Mouse (Mus musculus) forebrain, embryonic 11.5 days (tissue): ENCODE data around the gene Phf20. TPM values are rescaled to one million over a fixed set of nuclear protein-coding genes. Genes with fewer than 3 reads are reported as not detected.
"Not testable (repeated sequence)": the region's sequence is repeated elsewhere in the genome, so short reads cannot be mapped to it uniquely, and the experiment has no call there.

ENCODE experiments used
- ATAC-seq: fragments of 200-750 bp; cut with Nextera tagmentation; replicated peaks from 2 replicates; pipeline ENCODE4 v1.8.0; 2017; ENCODE audit warnings: moderate TSS enrichment; ENCODE audit not compliant: low FRiP score
- DNase-seq: peaks from one replicate; pipeline ENCODE4 v3.0.0-alpha.2; 2017; ENCODE audit warnings: low spot score
- H3K27ac ChIP-seq: fragments of 300-500 bp; sonication (generic); 2 replicates; pipeline ENCODE4 v1.5.1; 2014; ENCODE audit warnings: low read depth, low read length
- H3K27me3 ChIP-seq: fragments of 300-500 bp; sonication (generic); 2 replicates; pipeline ENCODE4 v1.6.1; 2014; ENCODE audit warnings: mild to moderate bottlenecking, low read length, mixed read lengths; ENCODE audit not compliant: control insufficient read depth, insufficient read depth
- H3K36me3 ChIP-seq: fragments of 300-500 bp; sonication (generic); 2 replicates; pipeline ENCODE4 v1.6.1; 2014; ENCODE audit warnings: mild to moderate bottlenecking, low read length, moderate library complexity, mixed read lengths; ENCODE audit not compliant: control insufficient read depth, insufficient read depth
- H3K4me1 ChIP-seq: fragments of 300-500 bp; sonication (generic); replicated peaks from 2 replicates; pipeline ENCODE4 v1.6.1; 2014; ENCODE audit warnings: low read length, mixed read lengths; ENCODE audit not compliant: control insufficient read depth, insufficient read depth
- H3K4me2 ChIP-seq: fragments of 300-500 bp; sonication (generic); 2 replicates; pipeline ENCODE4 v1.6.1; 2014; ENCODE audit warnings: low read depth, mild to moderate bottlenecking, low read length, moderate library complexity, mixed read lengths; ENCODE audit not compliant: severe bottlenecking
- H3K4me3 ChIP-seq: fragments of 300-500 bp; sonication (generic); 2 replicates; pipeline ENCODE4 v1.5.1; 2014; ENCODE audit warnings: low read depth, low read length
- H3K9ac ChIP-seq: fragments of 300-500 bp; sonication (generic); 2 replicates; pipeline ENCODE4 v1.6.1; 2014; ENCODE audit warnings: low read length
- H3K9me3 ChIP-seq: fragments of 300-500 bp; sonication (generic); 2 replicates; pipeline ENCODE4 v1.6.1; 2016; ENCODE audit warnings: low read length, mixed read lengths; ENCODE audit not compliant: control insufficient read depth
- WGBS: fragments of 180-500 bp; shearing (Covaris S2); extraction: QIAGEN DNeasy Blood & Tissue Kit; methylation state at CpG from one replicate; pipeline ENCODE4 v1.1.7; 2014; 5-methylcytosine and 5-hydroxymethylcytosine counted together
- polyA plus RNA-seq: library from polyadenylated mRNA; unstranded; fragments of >200 nt; fragmentation: Nextera tagmentation; extraction: Ambion mirVana; gene quantifications from 2 replicates; pipeline ENCODE4 v1.2.1, GENCODE M21; 2014

The Phf20 gene
- polyA plus RNA-seq, 1 experiment from 2014 or later, result 92.9 TPM

DNA sequence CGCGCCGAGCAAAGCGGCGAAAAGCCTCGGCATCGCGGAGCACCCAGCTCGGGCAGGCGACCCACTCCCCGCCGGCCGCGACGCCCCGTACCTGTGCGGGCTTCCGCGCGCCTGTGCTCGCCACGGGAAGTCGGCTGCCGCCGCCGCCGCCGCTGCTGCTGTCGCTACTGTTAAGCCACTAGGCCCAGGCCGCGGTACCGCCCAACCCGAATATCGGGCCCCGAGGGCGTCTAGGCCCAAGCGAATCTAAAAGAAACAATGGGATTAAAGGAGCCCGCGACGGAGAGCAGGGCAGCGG lies 16.5 kb upstream of the Phf20 start:
- Histone ChIP-seq H3K4me1 (0 out of 2 replicates have a peak, but pooled peaks cover 11% of the 10 kb centered on the region), H3K36me3 (peaks cover 2% of the 10 kb centered on the region; the same call in 1 of the 2 replicates), H3K9me3 (no peaks in the 10 kb centered on the region), H3K27me3 (no peaks in the 10 kb centered on the region), H3K4me3 (peak overlapping the region; percentile 100), H3K27ac (peak overlapping the region; percentile 92), H3K4me2 (peak overlapping the region; percentile 8; the same call in 1 of the 2 replicates), H3K9ac (peak overlapping the region; percentile 100)
- under 1% methylated on average over 41 of the region's 41 CpGs for WGBS
- no peak; the same call in 1 of the 2 replicates for ATAC-seq
- DNase-seq, result no peak

DNA sequence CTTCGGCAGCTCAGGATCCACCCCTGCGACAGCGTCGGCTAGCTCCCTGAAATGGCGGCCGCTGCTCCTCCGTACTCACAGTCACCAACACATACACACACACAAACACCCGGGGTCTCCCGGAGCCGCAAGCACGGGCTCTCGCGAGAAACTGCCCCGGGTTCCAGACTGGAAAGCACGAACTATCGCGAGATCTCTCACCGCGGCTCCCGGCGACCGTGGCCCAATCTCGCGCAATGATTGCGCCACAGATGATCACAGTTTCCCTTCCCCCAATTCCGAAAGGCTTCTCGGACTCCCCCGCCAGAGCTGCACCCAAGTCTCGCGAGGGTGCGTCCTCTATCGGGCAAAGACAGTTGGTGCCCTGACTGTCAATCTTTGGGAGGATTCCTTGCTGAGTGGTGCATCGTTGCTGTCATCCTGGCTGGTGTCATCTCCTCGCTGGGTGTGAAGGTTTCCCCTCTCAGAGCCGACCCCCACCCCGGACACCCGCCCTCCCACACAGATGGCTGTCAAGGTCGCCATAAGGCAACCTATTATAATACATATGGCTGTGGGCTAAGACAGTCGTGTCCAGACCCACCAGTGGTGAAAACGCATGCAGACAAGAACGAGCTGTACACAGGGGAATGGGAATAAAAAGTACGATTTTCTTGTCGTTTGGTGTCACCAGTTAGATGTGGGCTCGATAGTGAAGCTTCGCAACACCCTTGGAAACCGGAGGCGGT lies 16.0 kb upstream of the Phf20 start, which contains the start of gene Rbm39:
Gene Rbm39 (minus strand): TSS at position 145 of the 728 bp plus-strand sequence.
- peak within 1 kb of the TSS; percentile 100 for H3K9ac ChIP-seq
- 0 out of 2 replicates have a peak, but pooled peaks cover 11% of the 10 kb centered on the region for H3K4me1 ChIP-seq
- H3K36me3 ChIP-seq, result peaks cover 2% of the 10 kb centered on the region; the same call in 1 of the 2 replicates
- H3K27ac ChIP-seq, result peak within 1 kb of the TSS; percentile 92
- H3K27me3 ChIP-seq, result no peaks in the 10 kb centered on the region
- DNase-seq (peak; percentile 100), ATAC-seq (peak; percentile 96)
- H3K4me3 ChIP-seq, result peak within 1 kb of the TSS; percentile 100
- no peaks in the 10 kb centered on the region for H3K9me3 ChIP-seq
- H3K4me2 ChIP-seq, result peak within 1 kb of the TSS; percentile 77
- 0% methylated on average over 47 of the region's 47 CpGs for WGBS

DNA sequence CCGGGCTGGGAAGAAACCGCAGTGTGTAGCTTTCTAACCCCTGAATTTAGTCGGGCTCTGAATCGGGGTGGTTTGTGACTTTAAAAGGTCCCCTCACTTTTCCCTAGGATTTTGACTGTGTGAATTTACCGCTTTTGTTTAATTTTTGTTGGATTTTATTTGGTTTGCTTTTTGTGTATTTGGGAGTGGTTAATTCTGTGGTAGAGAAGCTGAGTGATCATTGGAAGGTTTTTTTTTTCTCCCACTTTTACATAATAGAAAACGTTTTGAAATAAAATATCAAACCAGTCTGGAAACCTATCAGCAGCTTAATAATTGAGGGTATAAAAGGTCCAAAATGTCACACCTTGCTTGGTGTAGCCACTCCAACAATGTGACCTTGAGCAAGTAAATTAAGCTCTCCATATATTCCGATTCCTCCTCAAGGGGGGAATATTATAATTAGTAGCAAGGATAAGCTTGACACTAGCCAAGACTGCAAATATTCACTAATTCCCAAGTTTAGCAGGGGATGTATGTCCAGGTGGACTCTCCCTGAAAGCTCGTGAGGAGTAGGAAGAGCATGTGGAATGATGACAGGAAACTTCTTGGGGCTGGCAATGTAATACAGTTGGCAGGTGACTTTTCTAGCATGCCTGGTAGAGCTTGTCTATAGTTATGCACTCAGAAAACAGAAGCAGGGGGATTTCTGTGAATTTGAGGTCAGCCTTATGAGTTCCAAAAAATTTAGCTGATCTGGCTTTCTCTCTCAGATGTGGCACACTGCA lies 15.3 kb upstream of the Phf20 start:
- peak overlapping the region; percentile 73 for H3K4me2 ChIP-seq
- H3K36me3 ChIP-seq, result peaks cover 2% of the 10 kb centered on the region; the same call in 1 of the 2 replicates
- H3K4me3 ChIP-seq, result peak overlapping the region; percentile 100
- ATAC-seq (no peak), DNase-seq (no peak)
- H3K9ac ChIP-seq, result peak overlapping the region; percentile 77
- H3K4me1 ChIP-seq, result 0 out of 2 replicates have a peak, but pooled peaks cover 11% of the 10 kb centered on the region
- WGBS, result 21% methylated on average over 8 of the region's 8 CpGs
- no peaks in the 10 kb centered on the region for H3K9me3 ChIP-seq
- H3K27ac ChIP-seq, result peak overlapping the region; percentile 81
- no peaks in the 10 kb centered on the region for H3K27me3 ChIP-seq

DNA sequence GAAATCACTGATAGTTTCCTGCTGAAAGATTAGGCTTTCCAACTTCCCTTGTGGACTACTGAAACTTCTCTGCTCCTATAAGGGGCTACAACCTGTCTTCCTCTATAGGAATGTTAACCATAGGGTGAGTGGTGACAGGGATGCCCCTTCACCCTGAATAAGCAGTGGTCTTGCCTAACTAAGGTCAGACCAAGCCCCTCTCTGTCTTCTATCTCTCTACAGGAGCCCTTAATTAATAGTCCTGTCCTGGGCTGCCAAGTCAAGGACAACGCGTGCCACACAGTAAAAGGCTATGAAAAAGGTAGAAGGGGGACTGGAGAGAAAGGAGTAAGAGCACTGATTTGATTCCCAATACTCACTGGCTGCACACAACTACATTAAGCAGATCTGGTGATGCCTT lies 14.7 kb upstream of the Phf20 start:
- Histone ChIP-seq H3K9me3 (no peaks in the 10 kb centered on the region), H3K9ac (no peak overlapping the region), H3K36me3 (peaks cover 2% of the 10 kb centered on the region; the same call in 1 of the 2 replicates), H3K4me3 (no peak overlapping the region; the same call in 1 of the 2 replicates), H3K4me2 (no peak overlapping the region), H3K27ac (no peak overlapping the region), H3K4me1 (0 out of 2 replicates have a peak, but pooled peaks cover 11% of the 10 kb centered on the region), H3K27me3 (no peaks in the 10 kb centered on the region)
- DNase-seq (no peak), ATAC-seq (no peak)
- 75% methylated on average over 2 of the region's 2 CpGs for WGBS

DNA sequence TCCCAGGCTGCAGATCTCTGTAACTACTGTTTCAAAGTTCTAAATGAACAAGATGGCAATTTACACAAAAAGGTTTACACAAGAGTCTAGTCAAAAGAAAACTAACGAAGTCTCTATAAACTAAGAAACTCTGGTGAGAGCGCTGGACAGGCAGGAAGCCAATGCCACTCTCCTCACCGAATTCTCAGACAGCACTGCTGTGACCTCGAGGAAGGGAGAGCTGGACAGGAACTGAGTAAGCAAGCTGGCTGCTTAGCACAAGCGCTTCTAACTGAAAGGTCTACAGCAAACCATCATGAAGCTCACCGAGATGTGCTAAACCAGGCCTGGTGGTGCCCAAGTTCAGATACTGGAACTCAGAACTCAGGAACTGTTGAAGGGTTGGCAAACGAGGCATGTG lies 7.0 kb upstream of the Phf20 start:
- not testable (repeated sequence) for DNase-seq, H3K27ac ChIP-seq, H3K4me2 ChIP-seq, H3K36me3 ChIP-seq, H3K4me1 ChIP-seq, H3K4me3 ChIP-seq, H3K9me3 ChIP-seq, H3K27me3 ChIP-seq, ATAC-seq, H3K9ac ChIP-seq
- WGBS, result 91% methylated on average over 7 of the region's 7 CpGs

DNA sequence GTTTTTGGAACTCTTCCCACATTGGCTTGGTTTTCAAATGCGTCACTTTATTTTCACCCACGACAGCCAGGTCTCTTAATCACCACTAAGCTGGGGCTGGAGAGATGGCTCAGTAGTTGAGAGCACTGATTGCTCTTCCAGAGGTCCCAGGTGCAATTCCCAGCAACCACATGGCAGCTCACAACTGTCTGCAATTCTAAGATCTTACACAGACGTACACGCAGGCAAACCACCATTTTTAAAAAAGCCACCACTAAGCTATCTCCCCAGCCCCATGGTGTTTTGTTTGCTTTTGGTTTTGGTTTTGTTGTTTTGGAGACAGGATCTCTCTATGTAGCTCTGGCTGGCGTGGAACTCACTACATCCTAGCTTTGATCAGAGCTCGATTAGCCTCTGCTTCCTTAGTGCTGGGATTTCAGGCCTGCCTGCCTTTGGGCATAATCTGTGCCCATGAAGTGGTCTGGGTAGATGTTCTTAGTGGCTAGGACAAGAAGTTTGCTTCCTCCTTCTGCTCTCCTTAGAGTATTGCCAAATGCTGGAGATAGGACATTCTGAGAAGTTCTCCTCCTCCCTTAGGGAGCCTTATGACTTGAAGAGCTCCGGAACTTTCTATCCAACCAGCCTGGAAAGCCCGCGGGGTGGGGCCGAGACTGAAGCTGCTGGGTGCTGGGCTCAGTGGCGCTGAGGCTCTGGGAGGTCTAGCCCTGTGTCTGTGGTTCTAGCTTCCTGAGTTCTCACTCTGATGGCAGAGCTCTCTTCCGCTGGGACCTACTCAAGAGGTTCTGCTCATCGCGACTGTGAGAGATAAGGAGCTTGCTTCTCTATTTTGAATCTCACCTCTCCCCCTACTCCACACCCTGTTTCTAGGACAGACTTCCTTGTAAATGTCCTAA lies 6.0 kb upstream of the Phf20 start:
- Histone ChIP-seq H3K9me3 (no peaks in the 10 kb centered on the region), H3K9ac (no peak overlapping the region), H3K27me3 (no peaks in the 10 kb centered on the region), H3K4me3 (no peak overlapping the region), H3K27ac (no peak overlapping the region), H3K36me3 (no peaks in the 10 kb centered on the region), H3K4me1 (no peaks in the 10 kb centered on the region), H3K4me2 (no peak overlapping the region)
- 89% methylated on average over 14 of the region's 14 CpGs for WGBS
- DNase-seq (no peak), ATAC-seq (no peak)

DNA sequence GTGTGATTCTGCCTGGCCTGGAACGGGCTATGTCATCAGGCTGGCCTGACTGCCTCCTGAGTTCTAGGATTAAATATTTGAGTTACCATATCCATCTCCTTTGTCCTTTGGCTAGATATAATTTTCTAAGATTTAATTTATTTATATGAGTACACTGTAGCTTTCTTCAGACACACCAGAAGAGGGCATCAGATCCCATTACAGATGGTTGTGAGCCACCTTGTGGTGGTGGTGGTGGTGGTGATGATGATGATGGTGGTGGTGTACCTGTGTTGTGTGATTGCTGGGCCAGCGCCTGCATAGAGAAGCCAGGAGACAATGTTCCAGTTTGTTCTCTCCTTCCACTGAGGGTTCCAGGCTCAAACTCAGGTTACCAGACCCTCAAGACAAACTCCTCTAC lies 4.7 kb upstream of the Phf20 start:
- ATAC-seq, result no peak
- no peaks in the 10 kb centered on the region; the same call in 1 of the 2 replicates for H3K4me1 ChIP-seq
- H3K36me3 ChIP-seq, result no peaks in the 10 kb centered on the region

DNA sequence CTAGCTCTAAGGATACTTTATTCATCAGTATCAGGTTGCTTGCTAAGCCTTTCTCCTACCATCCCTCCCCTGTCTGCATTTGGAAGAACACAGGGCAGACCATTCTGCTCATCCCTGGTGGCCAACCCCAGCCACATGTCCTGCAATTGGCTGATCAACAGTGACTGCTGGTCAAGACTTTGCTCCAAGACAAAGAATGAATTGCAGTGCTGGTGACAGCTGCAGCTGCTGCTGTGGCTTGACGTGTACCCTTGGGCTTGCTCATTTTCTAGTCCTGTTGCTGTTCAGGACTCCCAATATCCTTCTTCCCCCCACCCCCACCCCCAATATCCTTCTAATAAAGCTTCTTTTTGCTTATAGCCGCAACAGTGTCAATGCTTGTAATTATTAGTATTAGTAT lies 4.2 kb upstream of the Phf20 start:
- H3K9me3 ChIP-seq, result no peaks in the 10 kb centered on the region
- H3K9ac ChIP-seq, result no peak overlapping the region
- 82% methylated on average over 2 of the region's 2 CpGs for WGBS
- H3K4me3 ChIP-seq, result no peak overlapping the region
- ATAC-seq (no peak), DNase-seq (no peak)
- no peaks in the 10 kb centered on the region for H3K36me3 ChIP-seq
- H3K4me1 ChIP-seq, result no peaks in the 10 kb centered on the region; the same call in 1 of the 2 replicates
- H3K27me3 ChIP-seq, result no peaks in the 10 kb centered on the region
- no peak overlapping the region for H3K27ac ChIP-seq
- H3K4me2 ChIP-seq, result no peak overlapping the region

More for the DNA sequence above, 4.7 kb upstream of the Phf20 start:
- DNase-seq, result no peak
- no peak overlapping the region for H3K4me3 ChIP-seq
- 94% methylated on average over 2 of the region's 2 CpGs for WGBS
- no peak overlapping the region for H3K27ac ChIP-seq
- no peak overlapping the region for H3K4me2 ChIP-seq
- H3K9ac ChIP-seq, result no peak overlapping the region
- no peaks in the 10 kb centered on the region for H3K9me3 ChIP-seq
- H3K27me3 ChIP-seq, result no peaks in the 10 kb centered on the region
